Mouse (Mus musculus): ENCODE results near the gene Zfp978.
"Not testable (repeated sequence)": the region's sequence is repeated elsewhere in the genome, so short reads cannot be mapped to it uniquely, and the experiment has no call there.

GRCm38 (mm10) chr4:147345061-147345554, 16.0 kb upstream of the Zfp978 start:
- not testable (repeated sequence) for TF ChIP-seq MAX (IDR thresholded peaks at IDR 0.05; ENCODE audit: low read length); POLR2A (IDR thresholded peaks at IDR 0.05; ENCODE audit: control insufficient read depth in 1 of 2, insufficient read depth in 1 of 2, low read depth in 1 of 2, low read length in 2 of 2, poor library complexity in 1 of 2); MAFK (IDR thresholded peaks at IDR 0.05; ENCODE audit: borderline replicate concordance, low read depth, low read length); CTCF (IDR thresholded peaks at IDR 0.05 in 2 of 3, conservative IDR thresholded peaks at IDR 0.05 in 1 of 3; ENCODE audit: control insufficient read depth in 1 of 3, insufficient read depth in 1 of 3, low read depth in 2 of 3, low read length in 3 of 3, poor library complexity in 1 of 3, severe bottlenecking in 1 of 3); ZKSCAN1 (IDR thresholded peaks at IDR 0.05; ENCODE audit: low read depth, low read length); ELF1 (IDR thresholded peaks at IDR 0.05; ENCODE audit: low read depth, low read length); USF1 (IDR thresholded peaks at IDR 0.05; ENCODE audit: low read depth, low read length); TCF12 (IDR thresholded peaks at IDR 0.05; ENCODE audit: low read depth, low read length); KAT2A (conservative IDR thresholded peaks at IDR 0.05; ENCODE audit: low read depth, low read length); E2F4 (IDR thresholded peaks at IDR 0.05; ENCODE audit: borderline replicate concordance, low read depth, low read length); POLR2AphosphoS2 (IDR thresholded peaks at IDR 0.05; ENCODE audit: low read length)
